Mouse (Mus musculus): ENCODE results near the gene Ribc1. TPM values are rescaled to one million over a fixed set of nuclear protein-coding genes. Genes with fewer than 3 reads are reported as not detected.

Gene Ribc1
- polyA plus RNA-seq, 1 experiment from 2014 or later, result 5.3 TPM

DNA sequence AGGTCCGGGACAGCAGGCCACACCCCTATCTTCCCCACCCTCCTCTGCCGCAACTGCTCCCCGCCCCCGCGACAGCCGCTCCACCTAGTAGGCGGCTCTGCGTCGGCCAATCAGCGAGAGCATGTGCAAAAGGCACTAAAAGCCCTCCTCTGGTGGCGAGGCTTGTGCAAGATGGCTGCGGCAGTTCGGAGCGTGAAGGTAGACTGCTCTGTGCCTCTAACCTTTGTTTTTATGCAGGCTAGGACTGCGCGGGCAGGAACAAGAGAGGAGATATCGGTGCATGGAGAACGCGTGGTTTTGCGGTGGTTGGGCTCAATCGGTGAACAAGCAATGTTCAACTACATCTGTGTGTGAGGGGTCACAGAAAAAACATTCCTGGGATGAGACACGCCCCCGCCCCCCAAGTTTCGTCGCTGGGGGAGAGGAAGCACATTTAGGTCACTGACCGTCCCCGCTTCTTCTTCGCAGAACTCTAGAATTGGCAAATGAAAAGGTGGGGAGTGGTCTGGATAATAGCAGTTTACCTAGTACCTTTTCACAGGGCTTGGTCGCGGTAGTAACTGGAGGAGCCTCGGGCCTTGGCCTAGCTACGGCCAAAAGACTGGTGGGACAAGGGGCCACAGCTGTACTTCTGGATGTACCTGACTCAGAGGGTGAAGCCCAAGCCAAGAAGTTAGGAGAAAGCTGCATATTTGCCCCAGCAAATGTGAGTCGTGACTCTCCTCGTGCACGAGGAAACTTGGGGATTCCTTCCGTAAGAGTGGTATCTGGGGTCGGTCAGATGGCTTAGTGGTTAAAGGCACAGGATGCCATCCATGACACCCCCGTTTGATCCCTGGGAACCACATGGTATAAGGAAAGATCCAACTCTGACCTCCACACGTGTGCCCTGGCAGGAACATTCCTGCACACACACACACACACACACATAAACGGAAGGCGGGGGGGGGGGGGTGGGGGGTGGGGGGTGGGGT, 14.1 kb downstream of the Ribc1 start, which contains the start of gene Hsd17b10:
Gene Hsd17b10 (plus strand): TSS at position 109 of the 974 bp plus-strand sequence.
- H3K4me1 ChIP-seq, result no peaks in the 10 kb centered on the region
- H3K4me2 ChIP-seq (replicated peaks), result peak within 1 kb of the TSS; percentile 61
- H3K36me3 ChIP-seq, result peaks cover 5% of the 10 kb centered on the region; the same call in 1 of the 2 replicates
- peak within 1 kb of the TSS; percentile 25; the same call in 1 of the 2 replicates for H3K27ac ChIP-seq (replicated peaks)
- WGBS, result 23% methylated on average over 39 of the region's 41 CpGs
- H3K9ac ChIP-seq (replicated peaks), result peak within 1 kb of the TSS; percentile 53
- peak within 1 kb of the TSS; percentile 50 for H3K4me3 ChIP-seq
- H3K9me3 ChIP-seq, result no peaks in the 10 kb centered on the region
- peak; percentile 98 for ATAC-seq (ENCODE audit: low FRiP score, low read depth)
- H3K27me3 ChIP-seq, result peaks cover 91% of the 10 kb centered on the region

DNA sequence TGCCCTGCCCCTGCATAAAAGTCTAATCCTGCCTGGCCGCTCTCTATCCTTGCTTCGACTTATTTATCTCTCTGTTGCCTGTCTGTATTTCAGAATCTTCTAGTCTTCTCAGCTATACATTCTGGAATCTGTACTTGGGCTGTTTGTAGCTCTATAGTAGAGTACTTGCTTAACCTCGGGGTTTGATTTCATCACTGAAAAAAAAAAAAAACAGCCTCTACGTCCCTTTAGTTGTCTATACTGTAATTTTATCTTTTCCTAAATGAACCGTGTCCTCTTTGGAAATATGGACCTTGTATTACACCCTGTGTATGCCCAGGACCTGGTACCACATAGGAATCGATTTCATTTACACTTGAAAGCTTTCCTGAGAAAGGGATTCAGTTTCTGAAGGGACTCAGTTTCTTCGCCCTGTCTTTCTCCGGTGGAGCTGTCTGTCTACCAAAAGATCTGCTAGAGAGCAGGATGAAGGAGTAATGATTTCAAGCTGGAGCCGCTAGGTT, 14.9 kb downstream of the Ribc1 start:
- Histone ChIP-seq H3K27ac (replicated peaks) (no peak overlapping the region), H3K9me3 (no peaks in the 10 kb centered on the region), H3K4me1 (no peaks in the 10 kb centered on the region), H3K9ac (replicated peaks) (no peak overlapping the region), H3K4me2 (replicated peaks) (peak overlapping the region; percentile 61), H3K36me3 (0 out of 2 replicates have a peak, but pooled peaks cover 4% of the 10 kb centered on the region), H3K27me3 (peaks cover 87% of the 10 kb centered on the region), H3K4me3 (peak overlapping the region; percentile 50)
- peak; percentile 28; the same call in 1 of the 2 replicates for ATAC-seq (ENCODE audit: low FRiP score, low read depth)
- WGBS, result 53% methylated on average over 9 of the region's 9 CpGs

DNA sequence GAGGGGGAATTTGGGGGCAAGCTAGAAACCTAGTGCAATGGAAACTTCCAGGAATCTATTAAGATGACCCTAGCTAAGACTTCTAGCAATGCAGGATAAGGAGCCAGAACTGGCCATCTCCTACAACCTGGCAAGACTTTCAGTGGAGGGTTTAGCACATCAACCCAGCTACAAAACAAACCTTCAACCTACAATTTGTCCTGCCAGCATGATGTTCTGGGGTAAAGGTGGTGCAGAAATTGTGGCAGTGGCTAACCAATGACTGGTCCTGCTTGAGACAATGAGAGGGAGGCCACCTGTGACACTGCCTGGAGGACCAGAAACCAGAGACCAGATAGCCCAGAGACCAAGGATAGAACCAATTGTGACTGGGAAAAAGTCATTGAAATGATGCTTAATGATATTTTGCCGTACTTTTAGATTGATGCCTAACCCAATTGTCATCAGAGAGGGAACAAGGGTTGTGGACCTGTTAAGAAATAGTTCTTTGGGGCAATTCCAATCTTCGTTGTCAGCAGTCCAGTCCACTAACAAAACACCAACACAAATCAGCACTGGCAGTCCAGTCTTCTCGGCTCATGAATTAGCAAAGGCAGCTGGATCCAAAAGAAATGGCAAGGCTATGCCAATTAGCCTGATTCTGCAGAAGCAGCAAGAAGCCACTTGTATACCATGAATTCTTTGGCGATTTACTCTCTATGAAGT, 16.9 kb downstream of the Ribc1 start:
- Histone ChIP-seq H3K4me2 (replicated peaks) (no peak overlapping the region), H3K9ac (replicated peaks) (no peak overlapping the region), H3K27ac (replicated peaks) (no peak overlapping the region), H3K36me3 (0 out of 2 replicates have a peak, but pooled peaks cover 4% of the 10 kb centered on the region), H3K4me3 (no peak overlapping the region), H3K27me3 (peaks cover 80% of the 10 kb centered on the region), H3K9me3 (no peaks in the 10 kb centered on the region), H3K4me1 (no peaks in the 10 kb centered on the region)
- no peak for ATAC-seq (ENCODE audit: low FRiP score, low read depth)
- WGBS, result 71% methylated on average over 4 of the region's 4 CpGs

Other genes with a start within 250 kb of the Ribc1 start
- gene Huwe1, start 215.5 kb downstream of the Ribc1 start, polyA plus RNA-seq (2016; fragmentation: Nextera tagmentation; extraction: Ambion mirVana), result 79.4 and 86.2 TPM in 2 replicates
- gene Hsd17b10, start 14.4 kb downstream of the Ribc1 start, polyA plus RNA-seq (2016; fragmentation: Nextera tagmentation; extraction: Ambion mirVana), result 129 and 132 TPM in 2 replicates
- 118 and 128 TPM in 2 replicates for gene Smc1a, start 133 bp upstream of the Ribc1 start, polyA plus RNA-seq (2016; fragmentation: Nextera tagmentation; extraction: Ambion mirVana)
- gene Iqsec2, start 128.0 kb upstream of the Ribc1 start, polyA plus RNA-seq (2016; fragmentation: Nextera tagmentation; extraction: Ambion mirVana), result 1.0 and 2.4 TPM in 2 replicates
- 62.6 and 64.4 TPM in 2 replicates for gene Kdm5c, start 216.7 kb upstream of the Ribc1 start, polyA plus RNA-seq (2016; fragmentation: Nextera tagmentation; extraction: Ambion mirVana)

Data from midbrain, embryonic 12.5 days (tissue).